Mouse (Mus musculus) urinary bladder, postnatal 10 days (tissue): ENCODE measurements around the gene March1.
"Not testable (repeated sequence)": the region's sequence is repeated elsewhere in the genome, so short reads cannot be mapped to it uniquely, and the experiment has no call there.

Source experiments
- DNase-seq: peaks from one replicate; pipeline ENCODE4 v3.0.0; 2022; ENCODE audit warnings: low spot score

The March1 gene

DNA sequence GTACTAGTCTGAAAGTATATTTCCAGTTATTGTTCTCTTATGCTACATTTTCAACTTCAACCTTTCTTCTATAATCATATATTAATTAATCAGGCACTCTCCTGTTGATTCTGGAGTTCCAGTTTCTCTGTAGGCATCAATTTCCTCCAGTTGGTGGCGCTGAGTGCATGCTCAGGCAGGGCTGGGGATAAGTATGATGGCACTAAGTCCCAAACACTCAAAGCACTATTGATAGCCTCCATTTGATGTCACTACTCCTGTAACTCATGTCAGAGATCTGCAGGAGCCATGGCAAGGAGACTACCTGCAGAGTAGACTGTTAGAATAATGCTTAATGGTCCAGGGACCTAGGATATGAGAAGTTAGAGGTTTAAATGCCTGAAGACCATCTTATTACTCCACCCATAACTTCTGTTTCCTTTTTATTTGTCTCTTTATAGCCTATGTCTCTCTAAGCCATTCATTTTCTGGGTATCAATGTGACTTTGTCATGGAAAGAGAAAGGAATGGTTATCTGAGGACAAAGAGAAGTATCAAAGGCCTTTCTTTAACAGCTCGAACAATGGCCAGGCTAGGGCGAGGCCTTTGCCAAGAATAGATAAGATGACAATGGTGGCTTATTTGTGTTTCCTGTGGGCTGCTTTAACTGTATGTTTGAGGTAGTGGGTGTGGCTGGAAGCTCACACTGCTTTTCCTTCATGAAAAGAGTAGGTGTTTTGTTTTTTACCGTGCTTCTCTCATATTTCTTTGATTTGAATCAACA, 705.5 kb downstream of the March1 start:
- no peak for DNase-seq

DNA sequence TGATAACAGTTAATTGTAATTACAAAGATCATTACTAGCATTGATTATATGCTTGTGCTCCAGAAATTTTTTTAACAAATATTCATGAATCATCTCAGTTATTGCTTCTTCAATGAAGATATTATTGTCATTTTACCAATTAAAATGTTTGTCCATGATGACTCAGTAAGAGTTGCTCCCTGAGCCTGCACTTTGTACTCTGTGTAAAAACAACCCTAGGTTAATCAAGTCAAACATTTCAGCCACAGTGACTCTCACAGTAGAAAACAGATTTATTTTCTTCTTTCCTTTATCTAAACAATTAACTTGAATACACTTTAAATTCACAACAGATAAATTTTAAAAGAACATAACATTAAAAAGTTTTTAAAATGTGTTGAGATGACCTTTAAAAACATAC, 708.7 kb downstream of the March1 start:
- DNase-seq = no peak

DNA sequence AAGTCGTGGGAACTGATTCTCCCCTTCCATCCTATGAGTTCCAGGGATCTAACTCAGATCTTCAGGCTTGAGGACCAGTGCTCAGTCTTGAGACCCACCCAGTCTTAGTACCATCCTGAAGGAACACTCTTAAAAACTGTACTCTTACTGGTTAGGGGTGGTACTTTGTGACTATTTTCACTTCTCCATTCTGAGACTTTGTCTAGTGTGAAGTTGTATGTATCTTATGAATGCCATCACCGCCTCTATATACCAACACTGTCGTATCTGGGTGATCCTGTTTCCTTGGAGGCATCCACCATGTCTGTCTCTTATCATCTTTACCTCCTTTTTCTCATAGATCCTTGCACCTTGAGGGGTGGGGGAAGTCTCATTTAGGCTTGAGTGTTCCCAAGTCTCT, 714.5 kb downstream of the March1 start:
- DNase-seq = no peak

DNA sequence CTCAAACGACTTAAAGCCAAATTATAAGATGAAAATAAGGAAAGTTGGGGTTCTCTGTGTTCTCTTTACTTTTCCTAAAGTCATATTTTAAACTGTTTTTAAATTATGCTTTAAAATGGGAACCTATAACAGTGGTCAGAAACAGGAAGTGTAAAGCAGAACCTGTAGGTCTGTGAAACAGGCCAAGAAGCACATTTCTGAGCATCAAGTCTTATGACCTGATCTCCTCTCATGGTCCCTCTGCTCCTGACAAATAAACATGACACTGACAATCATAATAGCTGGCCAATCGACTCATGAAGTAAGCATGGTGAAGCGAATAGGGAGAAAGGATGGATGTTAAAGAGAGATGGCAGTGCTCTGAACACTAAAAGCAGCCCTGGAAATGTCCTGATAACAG, 716.6 kb downstream of the March1 start:
- DNase-seq = no peak

DNA sequence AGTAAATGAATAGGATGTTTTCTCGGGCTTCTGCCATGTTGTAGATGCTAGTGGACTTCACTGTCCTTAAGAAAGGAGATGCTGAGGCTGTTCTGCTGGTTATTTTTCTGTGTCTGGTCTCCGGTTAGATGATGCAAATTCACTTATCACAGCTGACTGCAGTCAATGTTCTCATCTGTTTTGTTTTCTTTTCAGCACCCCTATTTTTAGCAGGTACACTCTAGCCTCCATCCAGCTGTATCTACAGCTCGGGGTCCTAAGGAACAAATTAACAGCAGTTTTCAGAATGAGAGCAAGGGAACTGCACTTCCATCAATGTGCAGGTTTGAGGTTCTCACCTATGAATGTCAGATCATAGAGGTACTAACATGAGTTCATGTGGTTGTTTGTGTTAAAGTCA, 721.9 kb downstream of the March1 start:
- no peak for DNase-seq

DNA sequence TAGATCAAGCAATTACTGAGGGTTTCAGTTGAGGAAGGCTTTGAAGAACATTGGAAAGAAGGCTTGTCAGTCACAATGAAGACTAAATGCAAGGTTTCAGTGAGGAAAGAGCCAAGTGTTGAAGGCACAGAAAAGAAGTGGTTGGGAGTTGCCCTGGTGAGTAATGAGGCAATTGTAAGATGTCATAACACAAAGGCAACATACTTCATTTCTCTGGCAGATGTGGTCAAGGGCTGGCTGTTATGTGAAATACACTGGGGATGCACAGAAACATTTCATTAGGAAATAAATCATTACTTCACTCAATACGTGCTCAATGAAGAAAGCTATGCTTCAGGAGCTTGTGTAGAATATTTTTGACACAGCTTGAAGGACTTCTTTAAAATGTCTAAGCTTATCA, 725.2 kb downstream of the March1 start:
- no peak for DNase-seq

DNA sequence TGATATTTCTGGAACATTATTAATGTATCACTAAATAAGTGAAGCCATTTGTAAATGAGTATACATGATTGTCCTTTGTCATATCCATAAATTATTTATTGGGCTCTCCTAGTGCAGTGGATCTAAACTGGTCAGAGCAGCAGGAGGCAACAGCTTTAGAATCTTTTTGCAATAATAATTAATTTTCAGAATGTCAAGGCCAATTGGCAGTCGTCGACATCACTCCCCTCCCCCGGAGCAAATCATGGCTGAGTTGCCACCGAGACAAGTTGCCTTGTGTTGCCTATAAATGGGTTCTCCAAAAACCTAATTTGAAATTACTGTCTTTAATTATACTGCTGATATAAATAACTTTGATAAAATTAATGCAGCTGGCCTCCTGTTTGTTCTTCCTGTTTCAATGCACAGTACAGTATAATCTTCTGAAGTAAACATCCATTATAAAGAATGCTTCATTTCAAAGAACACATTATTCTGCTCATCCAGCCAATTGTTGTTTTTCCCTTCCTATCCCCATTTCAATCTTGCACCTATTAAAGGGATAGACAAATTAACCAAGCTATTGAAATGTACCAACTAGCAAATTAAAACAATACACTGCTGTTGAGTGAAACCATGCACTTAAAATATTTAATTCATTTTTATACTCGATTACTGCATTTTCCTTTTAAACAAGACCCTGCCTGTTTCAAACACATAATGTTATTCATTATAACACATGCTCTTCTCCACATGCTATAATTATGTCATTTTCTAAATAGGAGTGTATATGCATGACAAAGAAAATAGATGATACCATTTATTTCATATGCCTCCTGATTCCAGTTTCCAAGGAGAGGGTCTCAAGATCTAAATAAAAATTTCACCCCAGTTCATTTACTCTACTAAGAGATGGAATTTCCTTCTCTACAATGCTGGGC, 745.4 kb downstream of the March1 start:
- DNase-seq = no peak

DNA sequence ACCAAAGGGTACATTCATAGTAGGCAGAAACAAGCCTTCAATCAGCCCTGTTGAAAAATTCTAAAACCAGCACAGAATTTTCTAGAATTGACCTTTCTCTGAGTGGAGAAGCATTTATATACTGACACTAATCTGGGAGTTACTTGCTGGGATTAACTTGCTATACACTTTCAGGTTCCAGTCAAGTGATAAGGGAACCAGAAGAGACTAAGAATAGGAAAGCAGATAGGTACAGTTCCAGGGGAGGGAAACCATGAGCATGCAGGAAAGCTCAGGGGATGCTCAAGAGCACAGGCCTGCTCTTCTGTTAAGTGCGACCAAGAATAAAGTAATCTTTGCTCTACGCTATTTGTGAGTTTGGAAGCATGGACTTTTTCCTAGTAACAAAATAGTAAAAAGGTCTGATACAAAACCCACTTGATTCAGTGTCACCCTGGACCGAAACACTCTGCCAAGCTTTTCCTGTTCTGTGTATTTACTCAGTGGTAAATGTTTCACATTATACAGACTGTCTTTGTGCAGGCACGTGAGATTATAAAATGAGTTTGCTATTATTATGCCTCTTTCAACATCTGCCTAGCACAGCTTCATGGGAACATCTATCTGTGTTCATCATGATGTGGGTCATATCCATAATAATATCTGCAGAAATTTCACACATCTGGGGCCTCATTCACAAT, 766.1 kb downstream of the March1 start:
- no peak for DNase-seq

DNA sequence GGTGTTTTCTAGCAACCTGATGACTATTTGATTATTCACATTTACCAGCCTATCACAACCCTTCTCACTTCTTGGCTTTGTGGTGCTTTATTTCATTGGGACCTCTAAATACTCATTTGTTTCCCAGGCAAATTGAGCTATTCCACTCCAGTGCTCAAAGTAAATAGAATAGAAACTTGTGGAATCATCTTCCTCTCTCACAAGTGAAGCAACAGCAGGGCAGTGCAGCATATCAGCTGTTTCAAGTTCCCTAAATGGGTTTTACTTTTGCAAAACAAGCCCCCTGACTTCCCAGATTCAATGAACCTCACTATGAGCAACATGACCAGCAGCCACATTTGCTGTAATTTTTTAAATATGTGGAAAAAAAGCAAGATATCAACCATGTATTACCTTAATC, 768.3 kb downstream of the March1 start:
- DNase-seq = no peak

DNA sequence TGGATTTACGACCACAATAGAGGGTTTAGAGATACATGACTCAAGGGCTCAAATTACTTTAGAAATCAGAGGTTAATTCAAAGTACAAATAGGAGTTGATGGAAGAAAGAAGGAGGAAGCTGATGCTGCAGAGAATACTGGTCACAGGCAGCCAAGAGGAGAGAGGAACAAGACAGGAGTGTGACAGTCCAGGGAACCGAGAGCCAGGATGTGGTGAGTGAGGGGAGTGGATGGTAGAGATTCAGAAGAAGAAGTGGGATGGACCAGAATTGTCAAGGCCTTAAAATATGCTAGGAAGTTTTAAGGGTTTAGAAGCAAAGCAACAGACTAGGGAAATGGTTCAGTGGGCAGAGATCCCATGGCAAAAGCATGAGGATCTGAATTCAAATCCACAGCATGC, 771.0 kb downstream of the March1 start:
- no peak for DNase-seq

DNA sequence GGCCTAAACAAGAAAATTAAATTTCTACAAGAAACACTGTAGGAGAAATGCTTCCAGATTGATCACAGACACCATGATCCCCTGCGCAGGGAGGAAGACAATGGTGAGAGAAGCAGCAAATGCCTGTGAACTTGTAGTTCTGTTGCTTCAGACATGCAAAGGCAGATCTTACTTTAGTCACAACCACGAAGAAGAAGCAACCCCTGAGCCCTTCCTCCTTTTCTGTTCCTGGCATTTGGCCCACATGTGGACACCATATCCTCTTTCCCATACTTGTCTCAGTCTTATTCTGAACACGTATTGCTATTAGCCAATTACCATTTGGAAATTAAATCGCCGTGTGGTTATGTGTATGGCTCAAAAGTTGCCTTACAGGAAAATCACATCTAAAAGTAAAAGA, 773.9 kb downstream of the March1 start:
- DNase-seq = no peak

DNA sequence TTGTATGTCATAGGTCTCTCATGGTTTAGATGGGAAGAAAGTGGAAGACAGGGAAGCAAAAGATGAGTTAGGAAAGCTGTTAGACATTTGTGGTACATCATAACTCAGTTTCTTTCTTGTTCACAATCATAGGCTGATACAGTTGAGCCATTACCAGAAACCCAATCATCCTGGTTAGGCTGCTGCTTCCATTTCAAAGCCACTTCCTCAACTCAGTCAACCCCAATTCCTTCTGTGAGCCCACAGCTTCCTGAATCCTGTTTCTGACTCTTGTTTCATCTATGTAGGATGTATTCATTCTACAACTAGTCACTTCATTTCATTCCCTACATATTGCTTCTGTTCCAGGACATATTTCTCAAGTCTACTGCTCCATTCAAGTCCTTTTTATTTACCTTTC, 775.2 kb downstream of the March1 start:
- DNase-seq = no peak

DNA sequence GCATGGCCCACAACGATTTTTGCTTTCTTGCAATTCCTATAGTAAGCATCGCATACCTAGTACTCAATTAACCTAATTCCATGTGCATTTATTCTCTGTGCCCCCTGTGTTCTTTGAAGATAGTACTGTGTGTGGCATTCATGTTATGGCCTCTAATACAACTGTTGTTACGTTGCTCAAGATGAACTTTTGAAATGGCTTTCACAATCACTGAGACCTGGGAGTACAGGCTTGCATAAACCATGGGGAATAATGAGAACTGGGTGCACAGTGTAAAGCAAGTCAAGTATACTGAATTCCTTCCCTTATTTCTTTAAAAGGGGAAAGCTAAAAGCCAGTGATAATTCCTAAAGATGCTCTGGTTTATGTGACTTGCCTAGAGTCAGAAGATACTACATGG, 776.4 kb downstream of the March1 start:
- DNase-seq = no peak

DNA sequence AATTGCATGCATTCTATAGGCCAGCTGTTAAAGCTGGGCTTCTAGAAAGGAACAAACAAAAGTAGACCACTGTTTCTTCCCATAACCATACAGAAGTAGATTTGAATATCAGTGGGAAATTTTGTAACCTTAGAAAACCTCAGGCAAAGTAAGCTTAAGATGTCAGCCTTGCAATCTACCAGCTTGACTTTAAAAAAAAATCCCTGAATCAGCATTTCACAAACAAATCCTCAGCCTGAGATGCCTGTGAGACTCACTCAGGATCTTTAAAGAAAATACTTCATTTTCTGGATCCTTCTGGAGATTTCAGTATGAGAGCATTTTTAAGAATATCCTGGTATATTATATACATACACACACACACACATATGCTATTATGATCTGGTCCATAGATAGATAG, 780.1 kb downstream of the March1 start:
- no peak for DNase-seq

DNA sequence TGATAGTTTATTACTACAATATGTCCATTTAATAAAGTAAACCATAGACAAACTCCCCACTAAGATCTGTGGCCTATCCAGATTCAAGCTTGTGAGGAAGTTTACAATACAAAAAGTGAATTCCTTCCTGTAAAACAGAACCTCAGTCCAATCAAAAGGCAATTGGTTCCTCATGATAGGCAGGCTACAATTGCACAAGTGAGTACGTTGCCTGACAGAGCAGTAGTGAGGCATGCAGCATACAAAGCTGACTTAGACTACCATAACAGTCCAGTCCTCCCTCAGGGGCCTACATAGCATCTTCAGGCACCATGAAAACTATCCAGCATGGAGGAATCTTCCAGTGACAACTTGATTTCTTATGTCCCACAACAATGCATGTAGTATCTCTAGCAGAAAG, 782.4 kb downstream of the March1 start:
- DNase-seq = no peak

DNA sequence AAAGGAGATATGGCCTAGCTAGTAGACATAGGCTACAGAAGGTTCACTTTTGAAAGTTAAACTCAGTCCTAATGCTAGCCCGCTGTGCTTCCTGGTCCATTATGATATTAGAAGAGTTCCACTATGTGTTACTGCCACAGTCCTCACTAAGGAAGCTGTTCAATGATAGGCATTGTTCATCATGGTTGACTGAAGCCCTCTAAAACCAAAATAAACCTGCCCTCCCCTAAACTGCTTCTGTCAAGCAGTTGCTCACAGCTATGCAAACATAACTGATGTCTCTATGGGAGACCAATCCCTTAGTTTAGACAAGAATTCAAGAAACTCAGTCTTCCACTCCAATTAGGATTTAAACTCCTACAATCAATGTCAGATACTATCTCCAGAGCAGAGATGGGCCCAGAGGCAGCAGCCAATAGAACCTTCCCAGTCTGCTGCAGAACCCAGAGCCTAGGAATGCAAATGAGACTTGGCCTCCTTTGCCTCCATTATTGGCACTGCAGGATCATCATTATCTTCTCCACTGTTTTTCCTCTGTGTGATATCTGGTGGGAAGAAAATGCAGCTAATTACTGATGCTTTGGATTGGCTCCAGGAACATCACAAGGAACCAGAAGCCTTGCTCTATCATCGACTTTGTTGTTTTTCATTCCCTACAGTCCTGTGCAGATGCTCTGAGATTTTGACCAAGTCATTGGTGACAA, 787.2 kb downstream of the March1 start:
- no peak for DNase-seq

DNA sequence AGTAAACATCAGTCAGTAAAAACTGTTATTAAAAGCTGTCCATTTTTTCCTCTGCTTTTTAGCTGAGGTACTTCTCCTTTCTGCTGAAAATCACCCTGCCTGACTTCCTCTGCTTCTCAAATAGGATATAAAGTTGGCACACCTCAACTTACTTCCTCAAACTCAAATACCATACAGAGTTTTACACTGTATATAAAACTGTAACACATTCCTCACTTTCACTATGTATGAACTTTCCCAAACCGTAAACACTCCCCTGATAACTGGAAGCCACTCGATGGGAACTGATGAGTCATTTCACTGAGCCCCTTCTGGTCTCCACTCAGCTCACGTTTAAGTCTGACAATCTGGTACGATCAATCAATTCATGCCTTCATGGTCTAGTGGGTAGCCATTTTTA, 788.1 kb downstream of the March1 start:
- not testable (repeated sequence) for DNase-seq

DNA sequence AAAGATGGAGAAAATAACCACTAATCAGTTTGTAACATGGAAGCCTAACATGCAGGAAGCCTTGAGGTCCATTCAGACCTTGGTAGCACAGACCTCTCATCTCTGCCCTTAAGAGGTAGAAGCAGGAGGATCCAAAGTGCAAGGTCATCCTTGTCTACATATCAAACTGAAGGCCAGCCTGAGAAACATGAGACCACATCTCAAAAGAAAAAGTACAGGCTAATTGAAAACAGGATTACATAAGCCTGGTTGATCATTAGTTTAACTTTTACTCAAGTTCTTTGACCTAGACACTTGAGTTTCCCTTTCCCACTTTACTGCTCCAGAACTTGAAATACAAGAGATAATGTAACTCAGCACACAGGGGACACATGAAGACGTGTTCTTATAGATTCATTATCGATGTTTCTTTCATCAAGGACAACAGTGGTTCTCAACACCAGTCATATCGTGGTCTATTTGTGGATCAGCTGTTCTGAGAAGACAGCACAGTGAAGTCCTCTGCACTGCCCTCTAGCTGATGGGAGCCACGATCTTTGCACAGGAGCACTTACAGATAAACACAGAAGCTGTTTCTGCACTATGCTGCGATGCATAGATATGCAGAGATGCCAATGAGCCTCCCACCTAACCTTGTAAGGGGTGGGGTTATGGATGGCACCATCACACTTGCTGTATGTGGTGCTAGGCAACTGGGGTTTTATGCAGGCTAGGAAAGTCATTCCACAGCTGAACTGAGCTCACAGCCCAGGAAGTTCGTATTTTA, 789.1 kb downstream of the March1 start:
- DNase-seq = no peak

DNA sequence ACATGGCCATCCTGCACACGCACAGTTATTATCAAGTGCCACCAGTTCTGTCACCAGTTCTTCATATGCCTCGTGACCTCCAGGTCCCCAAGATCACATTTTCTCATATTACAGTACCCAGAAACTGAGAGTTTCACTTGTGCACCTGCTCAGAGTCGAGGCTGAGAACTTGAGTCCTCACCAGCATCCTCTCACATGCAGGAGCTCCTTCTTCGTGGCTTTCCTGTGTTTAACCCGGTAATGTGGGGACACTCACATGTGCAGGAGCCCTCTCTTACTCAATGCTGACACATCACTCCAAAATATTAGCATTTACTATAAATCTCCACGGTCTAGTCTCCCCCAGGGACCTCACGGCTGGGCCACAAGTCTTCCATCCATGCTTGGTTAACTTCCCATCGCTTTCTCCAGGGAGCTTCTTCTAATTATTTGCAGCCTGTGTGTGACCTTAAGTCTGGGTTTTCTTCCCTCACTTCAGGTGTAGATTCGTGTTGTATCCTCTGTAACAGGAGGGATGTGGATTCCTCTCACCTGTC, 792.4 kb downstream of the March1 start:
- DNase-seq = no peak

DNA sequence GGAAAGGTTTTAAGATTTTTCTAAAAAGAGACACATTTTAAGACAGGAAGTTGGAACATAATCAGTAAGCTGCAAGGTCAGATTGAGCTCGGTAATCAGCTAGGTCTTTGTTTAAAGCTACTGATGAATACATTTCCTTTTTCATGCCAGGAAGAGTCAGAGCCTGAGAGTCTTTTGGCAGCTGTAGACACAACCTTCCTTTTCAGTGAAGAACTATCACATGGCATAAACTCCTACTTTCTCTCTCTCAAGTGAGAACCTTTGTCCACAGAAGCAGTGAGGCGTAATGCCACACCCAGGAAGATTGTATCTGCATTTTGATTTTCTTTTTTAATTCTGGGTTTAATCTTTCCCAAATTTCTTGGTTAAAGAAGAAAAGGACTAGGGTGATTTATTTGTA, 795.4 kb downstream of the March1 start:
- DNase-seq = no peak

DNA sequence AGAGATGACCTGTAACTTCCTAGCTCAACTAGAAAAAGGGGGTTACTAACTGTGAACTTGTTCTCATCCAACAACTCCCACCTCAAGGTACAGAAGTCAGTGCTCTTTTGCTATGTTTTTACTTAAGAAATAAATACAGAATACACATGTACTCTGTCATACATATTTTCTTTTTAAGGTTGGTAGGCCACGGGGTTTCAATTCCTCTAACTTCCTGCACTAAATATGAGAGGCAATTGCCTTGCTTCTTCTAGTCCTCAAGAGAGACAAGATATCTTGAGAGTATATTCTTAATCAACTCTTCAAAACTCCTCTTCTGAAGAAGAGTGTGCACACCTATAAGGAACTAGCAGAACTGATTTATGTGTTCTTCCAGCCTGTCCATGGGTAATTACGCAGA, 797.5 kb downstream of the March1 start:
- DNase-seq = no peak
